Mouse (Mus musculus): ENCODE measurements around the gene Glud1. TPM values are rescaled to one million over a fixed set of nuclear protein-coding genes. Genes with fewer than 3 reads are reported as not detected.
"Not testable (repeated sequence)": the region's sequence is repeated elsewhere in the genome, so short reads cannot be mapped to it uniquely, and the experiment has no call there.

Glud1 gene
- total and polyA plus RNA-seq, 2 experiments from 2014 or later, result 143 to 243 TPM

DNA sequence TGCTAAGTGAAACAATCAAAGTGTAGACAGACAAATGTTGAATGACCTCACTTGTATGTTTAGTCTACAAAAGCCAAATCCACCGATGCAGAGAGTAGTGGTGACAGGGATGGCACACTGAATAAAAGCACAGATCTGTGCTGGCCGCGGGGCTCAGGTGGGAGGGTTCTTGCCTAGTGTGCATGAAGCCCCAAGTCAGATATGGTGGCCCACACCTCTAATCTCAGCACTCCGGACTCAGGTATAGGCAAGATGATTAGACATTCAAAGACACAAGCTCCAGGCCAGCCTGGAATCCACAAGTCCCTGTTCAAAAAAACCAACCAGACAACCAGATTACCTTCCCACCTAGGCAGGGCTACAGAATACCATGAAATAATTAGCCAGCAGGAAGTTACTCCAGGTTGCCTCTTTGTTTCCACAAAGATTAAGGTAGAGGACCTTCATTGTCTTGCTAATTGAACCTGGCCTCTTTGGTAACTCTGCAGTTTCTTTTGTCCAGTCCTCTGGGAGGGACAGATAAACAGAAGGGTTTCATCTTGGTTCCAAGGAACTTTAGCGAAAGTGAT lies 49.2 kb downstream of the Glud1 start:
- 58% methylated on average over 5 of the region's 5 CpGs for WGBS
- Histone ChIP-seq H3K4me2 (ENCODE audit: low read depth, low read length) (no peak overlapping the region), H3K4me1 (ENCODE audit: insufficient read depth, low read length) (no peaks in the 10 kb centered on the region), H3K9ac (replicated peaks; ENCODE audit: low read length) (no peak overlapping the region), H3K9me3 (ENCODE audit: low read length) (no peaks in the 10 kb centered on the region), H3K4me3 (ENCODE audit: low read length) (no peak overlapping the region), H3K27ac (no peak overlapping the region), H3K27me3 (ENCODE audit: insufficient read depth, low read length) (no peaks in the 10 kb centered on the region), H3K36me3 (ENCODE audit: insufficient read depth, low read length) (no peaks in the 10 kb centered on the region)
- DNase-seq (ENCODE audit: low spot score) (no peak), ATAC-seq (no peak)
- TF ChIP-seq CTCF (IDR thresholded peaks at IDR 0.05; ENCODE audit: low read depth), result no peak

GRCm38 (mm10) chr14:34360251-34360650 lies 49.7 kb downstream of the Glud1 start:
- Histone ChIP-seq H3K4me3 (ENCODE audit: low read length) (no peak overlapping the region), H3K36me3 (ENCODE audit: insufficient read depth, low read length) (no peaks in the 10 kb centered on the region), H3K27me3 (ENCODE audit: insufficient read depth, low read length) (no peaks in the 10 kb centered on the region), H3K4me1 (ENCODE audit: insufficient read depth, low read length) (no peaks in the 10 kb centered on the region), H3K27ac (no peak overlapping the region), H3K4me2 (ENCODE audit: low read depth, low read length) (no peak overlapping the region), H3K9ac (replicated peaks; ENCODE audit: low read length) (no peak overlapping the region), H3K9me3 (ENCODE audit: low read length) (no peaks in the 10 kb centered on the region)
- no peak for TF ChIP-seq CTCF (IDR thresholded peaks at IDR 0.05; ENCODE audit: low read depth)
- DNase-seq (ENCODE audit: low spot score) (no peak), ATAC-seq (no peak)
- WGBS, result 53% methylated on average over 6 of the region's 6 CpGs

GRCm38 (mm10) chr14:34362135-34362534 lies 51.6 kb downstream of the Glud1 start:
- H3K36me3 ChIP-seq (ENCODE audit: insufficient read depth, low read length), result no peaks in the 10 kb centered on the region
- no peak for TF ChIP-seq CTCF (IDR thresholded peaks at IDR 0.05; ENCODE audit: low read depth)
- DNase-seq (ENCODE audit: low spot score), result no peak
- no peaks in the 10 kb centered on the region for H3K9me3 ChIP-seq (ENCODE audit: low read length)
- 89% methylated on average over 4 of the region's 4 CpGs for WGBS
- no peaks in the 10 kb centered on the region for H3K27me3 ChIP-seq (ENCODE audit: insufficient read depth, low read length)
- H3K4me1 ChIP-seq (ENCODE audit: insufficient read depth, low read length), result no peaks in the 10 kb centered on the region
- H3K9ac ChIP-seq (replicated peaks; ENCODE audit: low read length), result no peak overlapping the region
- ATAC-seq, result no peak
- H3K4me3 ChIP-seq (ENCODE audit: low read length), result no peak overlapping the region
- H3K4me2 ChIP-seq (ENCODE audit: low read depth, low read length), result no peak overlapping the region
- no peak overlapping the region for H3K27ac ChIP-seq

GRCm38 (mm10) chr14:34362726-34363445 lies 52.4 kb downstream of the Glud1 start:
- DNase-seq (ENCODE audit: low spot score) (peak; percentile 85), ATAC-seq (peak; percentile 77)
- 36% methylated on average over 18 of the region's 18 CpGs for WGBS
- Histone ChIP-seq H3K27ac (peak overlapping the region; percentile 74; the same call in 1 of the 2 replicates), H3K9me3 (ENCODE audit: low read length) (no peaks in the 10 kb centered on the region), H3K4me3 (ENCODE audit: low read length) (peak overlapping the region; percentile 40), H3K4me1 (ENCODE audit: insufficient read depth, low read length) (no peaks in the 10 kb centered on the region), H3K27me3 (ENCODE audit: insufficient read depth, low read length) (no peaks in the 10 kb centered on the region), H3K4me2 (ENCODE audit: low read depth, low read length) (peak overlapping the region; percentile 65), H3K36me3 (ENCODE audit: insufficient read depth, low read length) (no peaks in the 10 kb centered on the region), H3K9ac (replicated peaks; ENCODE audit: low read length) (peak overlapping the region; percentile 64; the same call in 1 of the 2 replicates)
- peak; percentile 81 for TF ChIP-seq CTCF (IDR thresholded peaks at IDR 0.05; ENCODE audit: low read depth)

DNA sequence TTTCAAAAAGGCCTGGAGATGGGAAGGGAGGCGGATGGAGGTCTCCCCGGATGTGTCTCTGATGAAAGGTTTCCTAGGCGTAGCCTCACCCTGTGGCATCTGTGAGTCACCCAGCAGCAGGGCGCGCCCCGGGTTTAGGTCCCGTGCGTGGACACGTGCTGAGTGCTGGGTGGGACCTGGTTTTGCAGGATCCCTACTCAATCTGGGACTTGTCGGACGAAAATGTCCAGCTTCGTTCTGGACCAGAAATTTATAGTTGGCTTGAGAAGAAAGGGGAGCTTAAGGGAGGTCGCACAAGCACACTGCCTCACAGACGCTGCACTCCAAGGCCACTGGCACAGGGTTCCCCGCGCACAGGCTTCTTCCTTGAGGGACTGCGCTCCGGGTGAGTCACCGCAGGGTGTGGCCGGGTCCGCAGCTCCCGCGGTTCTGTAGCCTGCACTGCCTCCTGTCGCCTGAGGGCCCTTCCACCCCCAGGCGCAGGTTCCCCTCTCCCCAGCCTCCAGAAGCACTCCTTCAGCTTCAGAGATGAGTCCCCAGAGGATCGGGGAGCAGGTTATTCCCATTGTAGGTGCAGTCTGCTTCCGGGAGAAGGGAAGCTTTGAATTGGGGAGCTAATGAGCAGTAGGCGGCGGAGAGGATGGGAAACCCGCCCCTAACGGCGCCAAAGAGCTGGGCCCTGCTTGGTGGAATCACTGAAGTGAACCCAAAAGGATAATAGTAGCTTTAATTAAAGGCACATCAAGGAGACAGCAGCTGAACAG lies 53.1 kb downstream of the Glud1 start:
- 2% methylated on average over 32 of the region's 32 CpGs for WGBS

GRCm38 (mm10) chr14:34364254-34365146 lies 54.0 kb downstream of the Glud1 start:
- not testable (repeated sequence) for H3K9me3 ChIP-seq (ENCODE audit: low read length); H3K27me3 ChIP-seq (ENCODE audit: insufficient read depth, low read length); H3K27ac ChIP-seq; H3K4me1 ChIP-seq (ENCODE audit: insufficient read depth, low read length); H3K36me3 ChIP-seq (ENCODE audit: insufficient read depth, low read length); DNase-seq (ENCODE audit: low spot score)
- Histone ChIP-seq H3K4me3 (ENCODE audit: low read length) (peak overlapping the region; percentile 40), H3K9ac (replicated peaks; ENCODE audit: low read length) (peak overlapping the region; percentile 64; the same call in 1 of the 2 replicates), H3K4me2 (ENCODE audit: low read depth, low read length) (peak overlapping the region; percentile 65)
- peak; percentile 21 for ATAC-seq
- 78% methylated on average over 15 of the region's 15 CpGs for WGBS

More for the DNA sequence above, 53.1 kb downstream of the Glud1 start:
- peak; percentile 56 for TF ChIP-seq CTCF (IDR thresholded peaks at IDR 0.05; ENCODE audit: low read depth)
- DNase-seq (ENCODE audit: low spot score) (peak; percentile 69), ATAC-seq (peak; percentile 87)
- H3K27ac ChIP-seq, result peak overlapping the region; percentile 74; the same call in 1 of the 2 replicates
- H3K27me3 ChIP-seq (ENCODE audit: insufficient read depth, low read length), result no peaks in the 10 kb centered on the region
- no peaks in the 10 kb centered on the region for H3K9me3 ChIP-seq (ENCODE audit: low read length)
- H3K9ac ChIP-seq (replicated peaks; ENCODE audit: low read length), result peak overlapping the region; percentile 64
- no peaks in the 10 kb centered on the region for H3K36me3 ChIP-seq (ENCODE audit: insufficient read depth, low read length)
- peak overlapping the region; percentile 40 for H3K4me3 ChIP-seq (ENCODE audit: low read length)
- no peaks in the 10 kb centered on the region for H3K4me1 ChIP-seq (ENCODE audit: insufficient read depth, low read length)
- peak overlapping the region; percentile 65 for H3K4me2 ChIP-seq (ENCODE audit: low read depth, low read length)

All from hindbrain, postnatal 0 days (tissue).